Comparison of ENCODE assay signal across 16 mouse cellular contexts in genomic region chr4:132253622-132254021, GRCm38 (mm10). TPM values are rescaled to one million over a fixed set of nuclear protein-coding genes. Genes with fewer than 3 reads are reported as not detected.
DNase-seq lines count a peak whose midpoint lies in the region; ATAC-seq and TF ChIP-seq lines count a peak whose summit lies in the region.
"Had no signal": no experiment of that assay in that cellular context is flagged by ENCODE, and none has a peak within 500 bp of the region (broad histone marks: within the 10 kb centered on the region; RNA-seq: fewer than 3 reads in every experiment).

No protein-coding gene starts in this region.

- H3K4me1 ChIP-seq in forebrain, embryonic 13.5 days: no peaks in the 10 kb centered on the region
- peaks cover 9% of the 10 kb centered on the region; the same call in 1 of the 2 replicates for H3K4me1 ChIP-seq in forebrain, embryonic 12.5 days
- H3K4me1 ChIP-seq in hindbrain, embryonic 13.5 days (replicated peaks): peaks cover 5% of the 10 kb centered on the region; the same call in 1 of the 2 replicates
- no peaks in the 10 kb centered on the region for H3K4me1 ChIP-seq in hindbrain, postnatal 0 days (ENCODE audit: insufficient read depth, low read length)
- H3K4me1 ChIP-seq in midbrain, embryonic 13.5 days (replicated peaks): 0 out of 2 replicates have a peak, but pooled peaks cover 5% of the 10 kb centered on the region
- H3K4me1 ChIP-seq in midbrain, embryonic 16.5 days (ENCODE audit: control insufficient read depth, insufficient read depth, low read length): no peaks in the 10 kb centered on the region; the same call in 1 of the 2 replicates

- TF ChIP-seq CTCF in hindbrain, postnatal 0 days (IDR thresholded peaks at IDR 0.05; ENCODE audit: low read depth): no peak

- no peak for ATAC-seq in forebrain, embryonic 13.5 days
- no peak for ATAC-seq in forebrain, embryonic 12.5 days (ENCODE audit: low FRiP score)
- ATAC-seq in hindbrain, embryonic 13.5 days (ENCODE audit: low FRiP score): no peak
- no peak for ATAC-seq in hindbrain, postnatal 0 days
- no peak for ATAC-seq in midbrain, embryonic 13.5 days
- ATAC-seq in midbrain, embryonic 16.5 days: no peak
- ATAC-seq in megakaryocyte-erythroid progenitor cell, adult 5-6 weeks (replicated peaks; ENCODE audit: low FRiP score, low TSS enrichment, poor library complexity, severe bottlenecking): peak; percentile 89
- ATAC-seq: hindbrain, embryonic 16.5 days had no signal

- 0 out of 2 replicates have a peak overlapping the region, but pooled peaks have one; percentile 13 for H3K9ac ChIP-seq in forebrain, embryonic 13.5 days
- no peak overlapping the region for H3K9ac ChIP-seq in forebrain, embryonic 12.5 days
- no peak overlapping the region; the same call in 1 of the 2 replicates for H3K9ac ChIP-seq in hindbrain, embryonic 13.5 days
- no peak overlapping the region for H3K9ac ChIP-seq in hindbrain, postnatal 0 days (replicated peaks; ENCODE audit: low read length)
- no peak overlapping the region for H3K9ac ChIP-seq in midbrain, embryonic 13.5 days (replicated peaks)
- no peak overlapping the region for H3K9ac ChIP-seq in midbrain, embryonic 16.5 days (ENCODE audit: low read depth, low read length)

- peaks cover 30% of the 10 kb centered on the region for H3K36me3 ChIP-seq in forebrain, embryonic 13.5 days (ENCODE audit: poor library complexity, severe bottlenecking)
- H3K36me3 ChIP-seq in forebrain, embryonic 12.5 days (replicated peaks): peaks cover 29% of the 10 kb centered on the region
- H3K36me3 ChIP-seq in hindbrain, embryonic 13.5 days: peaks cover 33% of the 10 kb centered on the region
- H3K36me3 ChIP-seq in hindbrain, postnatal 0 days (ENCODE audit: insufficient read depth, low read length): peaks cover 9% of the 10 kb centered on the region; the same call in 1 of the 2 replicates
- peaks cover 35% of the 10 kb centered on the region for H3K36me3 ChIP-seq in midbrain, embryonic 13.5 days
- peaks cover 8% of the 10 kb centered on the region; the same call in 1 of the 2 replicates for H3K36me3 ChIP-seq in midbrain, embryonic 16.5 days (ENCODE audit: control insufficient read depth, insufficient read depth, low read length)

- H3K4me2 ChIP-seq in forebrain, embryonic 13.5 days: no peak overlapping the region
- H3K4me2 ChIP-seq in forebrain, embryonic 12.5 days: no peak overlapping the region
- no peak overlapping the region for H3K4me2 ChIP-seq in hindbrain, embryonic 13.5 days
- no peak overlapping the region for H3K4me2 ChIP-seq in hindbrain, postnatal 0 days (ENCODE audit: low read depth, low read length)
- no peak overlapping the region for H3K4me2 ChIP-seq in midbrain, embryonic 13.5 days (replicated peaks)
- H3K4me2 ChIP-seq in midbrain, embryonic 16.5 days (ENCODE audit: low read length): no peak overlapping the region

- no peaks in the 10 kb centered on the region for H3K9me3 ChIP-seq in forebrain, embryonic 13.5 days (replicated peaks)
- H3K9me3 ChIP-seq in forebrain, embryonic 12.5 days: no peaks in the 10 kb centered on the region
- H3K9me3 ChIP-seq in hindbrain, embryonic 13.5 days: no peaks in the 10 kb centered on the region
- H3K9me3 ChIP-seq in hindbrain, postnatal 0 days (ENCODE audit: low read length): no peaks in the 10 kb centered on the region
- no peaks in the 10 kb centered on the region for H3K9me3 ChIP-seq in midbrain, embryonic 13.5 days
- no peaks in the 10 kb centered on the region for H3K9me3 ChIP-seq in midbrain, embryonic 16.5 days (replicated peaks; ENCODE audit: control insufficient read depth, low read length, poor library complexity, severe bottlenecking)

- H3K27me3 ChIP-seq in forebrain, embryonic 13.5 days: no peaks in the 10 kb centered on the region
- H3K27me3 ChIP-seq in forebrain, embryonic 12.5 days: no peaks in the 10 kb centered on the region
- no peaks in the 10 kb centered on the region for H3K27me3 ChIP-seq in hindbrain, embryonic 13.5 days
- no peaks in the 10 kb centered on the region for H3K27me3 ChIP-seq in hindbrain, postnatal 0 days (ENCODE audit: insufficient read depth, low read length)
- no peaks in the 10 kb centered on the region for H3K27me3 ChIP-seq in midbrain, embryonic 13.5 days
- H3K27me3 ChIP-seq in midbrain, embryonic 16.5 days (ENCODE audit: control insufficient read depth, insufficient read depth, low read depth, low read length): no peaks in the 10 kb centered on the region

- no peak overlapping the region for H3K4me3 ChIP-seq in forebrain, embryonic 13.5 days
- H3K4me3 ChIP-seq in forebrain, embryonic 12.5 days (replicated peaks): no peak overlapping the region
- no peak overlapping the region for H3K4me3 ChIP-seq in hindbrain, embryonic 13.5 days
- H3K4me3 ChIP-seq in hindbrain, postnatal 0 days (ENCODE audit: low read length): no peak overlapping the region
- no peak overlapping the region for H3K4me3 ChIP-seq in midbrain, embryonic 13.5 days (replicated peaks)
- no peak overlapping the region for H3K4me3 ChIP-seq in midbrain, embryonic 16.5 days (ENCODE audit: low read depth, low read length)
- H3K4me3 ChIP-seq: myocyte had no signal

- DNase-seq in hindbrain, postnatal 0 days (ENCODE audit: low spot score): no peak
- DNase-seq in ovary, postnatal 36 days (ENCODE audit: low spot score): no peak
- DNase-seq: cerebellum, postnatal 10 days; gastrocnemius, postnatal 25 days; kidney, postnatal 36 days; lung, adult 18-20 months; lung, postnatal 4 days; thymus, postnatal 25 days had no signal

- WGBS in forebrain, embryonic 13.5 days: 73% methylated on average over 2 of the region's 2 CpGs
- 82% methylated on average over 2 of the region's 2 CpGs for WGBS in forebrain, embryonic 12.5 days
- 77% methylated on average over 2 of the region's 2 CpGs for WGBS in hindbrain, embryonic 13.5 days
- 66% methylated on average over 2 of the region's 2 CpGs for WGBS in hindbrain, postnatal 0 days
- WGBS in midbrain, embryonic 13.5 days: 80% methylated on average over 2 of the region's 2 CpGs
- WGBS in midbrain, embryonic 16.5 days: 76% methylated on average over 2 of the region's 2 CpGs

- no peak overlapping the region; the same call in 1 of the 2 replicates for H3K27ac ChIP-seq in forebrain, embryonic 13.5 days
- H3K27ac ChIP-seq in forebrain, embryonic 12.5 days: no peak overlapping the region
- peak overlapping the region; percentile 30; the same call in 1 of the 2 replicates for H3K27ac ChIP-seq in hindbrain, embryonic 13.5 days
- H3K27ac ChIP-seq in hindbrain, postnatal 0 days: no peak overlapping the region
- H3K27ac ChIP-seq in midbrain, embryonic 13.5 days: peak overlapping the region; percentile 10; the same call in 1 of the 2 replicates
- no peak overlapping the region for H3K27ac ChIP-seq in midbrain, embryonic 16.5 days (ENCODE audit: low read length)

RNA-seq across cellular contexts. Expression of gene Gmeb1, which starts 7.8 kb away (rescaled TPM):
- polyA plus RNA-seq in forebrain, embryonic 13.5 days (2015; fragmentation: Nextera tagmentation; extraction: Ambion mirVana): 50.0 and 55.3 TPM in 2 replicates
- 46.3 and 47.8 TPM in 2 replicates for polyA plus RNA-seq in forebrain, embryonic 12.5 days (2016; fragmentation: Nextera tagmentation; extraction: Ambion mirVana)
- polyA plus RNA-seq in hindbrain, embryonic 13.5 days (2015; fragmentation: Nextera tagmentation; extraction: Ambion mirVana): 47.1 and 48.7 TPM in 2 replicates
- total RNA-seq in hindbrain, postnatal 0 days (2014; rRNA removed): 19.1 and 20.1 TPM in 2 replicates
- polyA plus RNA-seq in hindbrain, postnatal 0 days (2015; fragmentation: Nextera tagmentation; extraction: Ambion mirVana): 29.9 and 30.2 TPM in 2 replicates
- 49.4 and 50.3 TPM in 2 replicates for polyA plus RNA-seq in midbrain, embryonic 13.5 days (2015; fragmentation: Nextera tagmentation; extraction: Ambion mirVana)
- 40.0 and 41.1 TPM in 2 replicates for polyA plus RNA-seq in midbrain, embryonic 16.5 days (2015; fragmentation: Nextera tagmentation; extraction: Ambion mirVana)
- 24.1 and 37.8 TPM in 2 replicates for total RNA-seq in megakaryocyte-erythroid progenitor cell, adult 5-6 weeks (2014; fragmentation: Nextera tagmentation)
- 22.0 and 25.1 TPM in 2 replicates for total RNA-seq in megakaryocyte-erythroid progenitor cell, adult 5-6 weeks (2017)

RNA-seq across cellular contexts. Expression of gene Taf12, which starts 20.6 kb away (rescaled TPM):
- 51.5 and 56.1 TPM in 2 replicates for polyA plus RNA-seq in forebrain, embryonic 13.5 days (2015; fragmentation: Nextera tagmentation; extraction: Ambion mirVana)
- polyA plus RNA-seq in forebrain, embryonic 12.5 days (2016; fragmentation: Nextera tagmentation; extraction: Ambion mirVana): 61.0 and 61.2 TPM in 2 replicates
- 44.6 and 49.0 TPM in 2 replicates for polyA plus RNA-seq in hindbrain, embryonic 13.5 days (2015; fragmentation: Nextera tagmentation; extraction: Ambion mirVana)
- 7.3 and 7.6 TPM in 2 replicates for total RNA-seq in hindbrain, postnatal 0 days (2014; rRNA removed)
- 30.0 and 30.5 TPM in 2 replicates for polyA plus RNA-seq in hindbrain, postnatal 0 days (2015; fragmentation: Nextera tagmentation; extraction: Ambion mirVana)
- 53.6 and 54.1 TPM in 2 replicates for polyA plus RNA-seq in midbrain, embryonic 13.5 days (2015; fragmentation: Nextera tagmentation; extraction: Ambion mirVana)
- polyA plus RNA-seq in midbrain, embryonic 16.5 days (2015; fragmentation: Nextera tagmentation; extraction: Ambion mirVana): 42.8 and 45.2 TPM in 2 replicates
- 46.1 and 55.7 TPM in 2 replicates for total RNA-seq in megakaryocyte-erythroid progenitor cell, adult 5-6 weeks (2014; fragmentation: Nextera tagmentation)
- 71.5 and 106 TPM in 2 replicates for total RNA-seq in megakaryocyte-erythroid progenitor cell, adult 5-6 weeks (2017)

RNA-seq across cellular contexts. Expression of gene Ythdf2, which starts 41.5 kb away (rescaled TPM):
- polyA plus RNA-seq in forebrain, embryonic 13.5 days (2015; fragmentation: Nextera tagmentation; extraction: Ambion mirVana): 154 and 162 TPM in 2 replicates
- polyA plus RNA-seq in forebrain, embryonic 12.5 days (2016; fragmentation: Nextera tagmentation; extraction: Ambion mirVana): 152 and 166 TPM in 2 replicates
- 134 and 137 TPM in 2 replicates for polyA plus RNA-seq in hindbrain, embryonic 13.5 days (2015; fragmentation: Nextera tagmentation; extraction: Ambion mirVana)
- total RNA-seq in hindbrain, postnatal 0 days (2014; rRNA removed): 56.4 and 57.1 TPM in 2 replicates
- 86.4 and 87.7 TPM in 2 replicates for polyA plus RNA-seq in hindbrain, postnatal 0 days (2015; fragmentation: Nextera tagmentation; extraction: Ambion mirVana)
- 146 and 149 TPM in 2 replicates for polyA plus RNA-seq in midbrain, embryonic 13.5 days (2015; fragmentation: Nextera tagmentation; extraction: Ambion mirVana)
- 109 and 124 TPM in 2 replicates for polyA plus RNA-seq in midbrain, embryonic 16.5 days (2015; fragmentation: Nextera tagmentation; extraction: Ambion mirVana)
- total RNA-seq in megakaryocyte-erythroid progenitor cell, adult 5-6 weeks (2014; fragmentation: Nextera tagmentation): 54.6 and 67.9 TPM in 2 replicates
- 61.7 and 65.6 TPM in 2 replicates for total RNA-seq in megakaryocyte-erythroid progenitor cell, adult 5-6 weeks (2017)

RNA-seq across cellular contexts. Expression of gene Rab42, which starts 49.6 kb away (rescaled TPM):
- 0.23 and 0.64 TPM in 2 replicates for polyA plus RNA-seq in forebrain, embryonic 13.5 days (2015; fragmentation: Nextera tagmentation; extraction: Ambion mirVana)
- polyA plus RNA-seq in forebrain, embryonic 12.5 days (2016; fragmentation: Nextera tagmentation; extraction: Ambion mirVana): 0.78 and 0.82 TPM in 2 replicates
- 0.80 and 0.84 TPM in 2 replicates for polyA plus RNA-seq in hindbrain, embryonic 13.5 days (2015; fragmentation: Nextera tagmentation; extraction: Ambion mirVana)
- 4.9 and 5.4 TPM in 2 replicates for total RNA-seq in hindbrain, postnatal 0 days (2014; rRNA removed)
- 5.1 and 5.9 TPM in 2 replicates for polyA plus RNA-seq in hindbrain, postnatal 0 days (2015; fragmentation: Nextera tagmentation; extraction: Ambion mirVana)
- 0.58 and 0.92 TPM in 2 replicates for polyA plus RNA-seq in midbrain, embryonic 13.5 days (2015; fragmentation: Nextera tagmentation; extraction: Ambion mirVana)
- polyA plus RNA-seq in midbrain, embryonic 16.5 days (2015; fragmentation: Nextera tagmentation; extraction: Ambion mirVana): 2.1 and 2.9 TPM in 2 replicates
- not detected in 2 replicates for total RNA-seq in megakaryocyte-erythroid progenitor cell, adult 5-6 weeks (2014; fragmentation: Nextera tagmentation)
- not detected in 2 replicates for total RNA-seq in megakaryocyte-erythroid progenitor cell, adult 5-6 weeks (2017)

Comparison
In these comparisons a context has a peak if more than half of its experiments do, and no peak if none do; other contexts are left out.
1. H3K27ac ChIP-seq: peak in hindbrain, embryonic 13.5 days (single experiment) and midbrain, embryonic 13.5 days (single experiment); none in forebrain, embryonic 13.5 days (single experiment), forebrain, embryonic 12.5 days (single experiment), hindbrain, postnatal 0 days (single experiment) and midbrain, embryonic 16.5 days (single experiment).